Mouse (Mus musculus): ENCODE results near the gene Apbb1.

Apbb1 gene

GRCm38 (mm10) chr7:105519771-105520170 is 61.7 kb downstream of the Apbb1 start:
- DNase-seq (ENCODE audit: low spot score in 2 of 2), result no peak

- DNase-seq (ENCODE audit: low spot score in 2 of 2), result no peak
Measured at GRCm38 (mm10) chr7:105519336-105519735, 62.1 kb downstream of the Apbb1 start.

GRCm38 (mm10) chr7:105516669-105517360 is 64.6 kb downstream of the Apbb1 start:
- DNase-seq (ENCODE audit: low spot score in 2 of 2), result no peak

DNA sequence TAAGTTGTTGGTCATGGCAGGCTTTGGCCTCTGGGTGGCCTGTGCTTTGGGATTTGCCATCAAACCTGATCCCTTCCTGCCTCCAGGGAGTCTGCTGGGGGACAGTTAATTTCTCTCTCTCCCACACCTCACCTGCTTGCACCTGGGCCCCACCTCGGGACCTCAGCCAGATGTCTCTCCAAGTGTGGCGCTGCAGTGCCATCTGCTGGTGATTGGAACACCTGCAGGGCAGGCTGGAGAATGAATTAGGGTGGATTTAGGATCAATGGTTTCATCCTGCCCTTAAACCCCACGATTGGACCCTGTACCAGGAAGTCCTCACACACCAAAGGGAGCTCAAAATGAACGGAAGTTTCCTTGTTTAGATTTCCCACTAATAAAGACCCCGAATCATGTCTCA is 66.3 kb downstream of the Apbb1 start:
- peak; percentile 23 to 50 for DNase-seq (ENCODE audit: low spot score in 2 of 2)

- no peak for DNase-seq (ENCODE audit: low spot score in 2 of 2)
Measured at GRCm38 (mm10) chr7:105514561-105514960, 66.9 kb downstream of the Apbb1 start.

- DNase-seq (ENCODE audit: low spot score in 2 of 2), result no peak
Measured at GRCm38 (mm10) chr7:105513845-105514291, 67.6 kb downstream of the Apbb1 start.

GRCm38 (mm10) chr7:105510143-105510542 is 71.3 kb downstream of the Apbb1 start:
- DNase-seq (ENCODE audit: low spot score in 2 of 2), result no peak
